Mouse (Mus musculus) layer of hippocampus, adult 6 months (tissue): ENCODE data around the gene Sgsm3. TPM values are rescaled to one million over a fixed set of nuclear protein-coding genes. Genes with fewer than 3 reads are reported as not detected.
A peak's percentile ranks its signal among the peaks of the same experiment; 100 is the strongest.

ENCODE experiments used
- long read RNA-seq, 2 experiments: library from polyadenylated mRNA; unstranded; transcript quantifications; one replicate each; pipeline ENCODE4 v2.0.0; 2019 to 2020
- microRNA-seq: library from miRNA; unstranded; fragments of <30 nt; microRNA quantifications from one replicate; pipeline ENCODE4 v1.2.0, GENCODE M21; 2020
- polyA plus RNA-seq: library from polyadenylated mRNA; unstranded; fragments of <200 nt; fragmentation: Nextera tagmentation; gene quantifications from 2 replicates; pipeline ENCODE4 v1.2.3, GENCODE M21; 2021

The Sgsm3 gene
- 35.6 and 40.3 TPM in 2 replicates for polyA plus RNA-seq
- long read RNA-seq, experiment 1, transcript Sgsm3-208 (22 exons, 2,997 nt): major isoform, 49 of 92 reads
- long read RNA-seq, experiment 1, partial matches to known transcripts: 17 of 92 reads
- long read RNA-seq, experiment 1, other reads (novel, unspliced or antisense): 24 of 92 reads
- long read RNA-seq, experiment 2, transcript Sgsm3-208 (22 exons, 2,997 nt): major isoform, 249 of 352 reads
- long read RNA-seq, experiment 2, partial matches to known transcripts: 21 of 352 reads
- long read RNA-seq, experiment 2, other reads (novel, unspliced or antisense): 82 of 352 reads

DNA sequence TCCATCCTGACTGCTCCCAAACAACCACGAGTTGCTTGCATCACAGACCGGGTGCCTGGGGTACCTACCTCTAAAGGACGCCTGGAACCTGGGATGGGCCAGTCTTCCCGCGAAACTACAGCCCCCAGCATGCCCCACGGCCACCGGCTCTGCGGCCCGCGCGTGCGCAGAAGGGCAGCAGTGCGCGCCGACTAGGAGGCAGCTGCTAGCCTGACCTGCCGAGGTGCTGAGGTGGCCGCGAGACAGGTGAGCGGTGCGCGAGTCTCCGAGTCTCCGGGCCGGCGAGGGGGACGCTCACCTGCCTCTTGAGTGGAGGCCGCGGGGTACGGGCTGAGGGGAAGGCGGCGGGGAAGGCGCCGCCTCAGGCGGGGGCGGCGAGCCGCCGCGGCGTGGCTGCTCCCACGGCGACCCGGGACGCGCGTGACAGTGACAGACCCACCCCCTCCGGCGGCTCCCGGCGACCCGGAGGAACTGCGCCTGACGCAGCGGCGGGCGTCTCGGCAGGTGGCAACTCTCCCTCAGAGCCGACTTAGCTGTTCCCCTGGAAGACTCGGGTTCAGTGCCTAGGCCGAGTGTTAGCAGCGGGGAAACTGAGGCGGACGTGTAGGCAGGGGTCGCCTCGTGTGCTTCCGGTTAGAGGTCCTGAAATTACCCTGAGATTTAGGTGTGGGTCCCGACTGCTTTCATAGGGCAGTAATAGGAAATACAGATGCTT, at the start of gene Sgsm3:
TSS of gene Sgsm3 (plus strand) at position 146 of the 715 bp plus-strand sequence.

DNA sequence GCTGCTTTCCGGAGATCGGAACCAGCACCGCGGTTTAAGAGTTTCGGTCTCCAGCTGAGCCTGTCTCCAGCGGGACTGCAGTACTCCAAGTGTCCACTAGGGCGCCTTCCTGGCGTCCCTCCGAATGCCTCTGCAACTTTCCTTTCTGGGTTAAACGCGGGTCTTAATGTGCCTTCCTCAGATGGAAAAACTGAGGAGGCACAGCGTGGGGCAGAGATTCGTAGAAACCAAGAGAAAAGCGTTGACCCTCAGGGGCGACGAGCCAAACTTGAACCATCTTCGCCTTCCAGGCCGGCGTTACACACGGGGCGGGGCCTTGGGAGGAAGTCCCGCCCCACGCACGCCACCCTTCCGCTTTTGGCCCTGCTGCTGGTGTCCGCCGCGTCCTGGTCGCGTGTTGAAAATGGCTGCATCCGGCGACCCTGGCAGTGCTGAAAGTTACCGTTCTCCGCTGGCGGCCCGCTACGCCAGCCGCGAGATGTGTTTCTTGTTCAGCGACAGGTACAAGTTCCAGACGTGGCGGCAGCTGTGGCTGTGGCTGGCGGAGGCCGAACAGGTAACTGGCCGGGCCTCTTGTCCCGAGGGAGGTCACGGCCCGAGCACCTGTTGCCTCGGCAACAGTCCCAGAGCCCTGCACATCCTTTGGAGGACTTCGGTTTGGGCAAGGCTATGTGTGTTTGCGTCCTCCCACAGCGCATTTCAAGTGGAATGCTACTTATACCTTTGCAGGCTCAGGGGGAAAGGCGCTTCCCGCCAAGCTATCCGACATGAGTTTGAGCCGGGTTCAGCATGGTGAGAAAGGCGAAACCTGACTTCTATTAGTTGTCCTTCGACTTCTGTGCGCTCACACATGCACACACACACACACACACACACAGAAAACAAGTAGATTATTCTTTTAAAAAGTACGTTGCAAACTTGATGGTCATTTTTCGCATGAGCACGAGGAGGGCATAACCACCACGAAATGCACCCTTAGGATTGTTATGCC, 29.1 kb upstream of the Sgsm3 start, which contains the start of gene Adsl:
TSS of gene Adsl (plus strand) at position 346 of the 991 bp plus-strand sequence.

Small RNAs within 50 kb of the gene (microRNA-seq; reads per million reads assigned to microRNA genes)
- gene Mir5113: 13.3 reads per million, percentile 36 among the genes with 10 or more reads in this experiment

Other genes with a start within 250 kb of the Sgsm3 start
- 46.8 and 53.2 TPM in 2 replicates for gene Adsl, start 29.3 kb upstream of the Sgsm3 start, polyA plus RNA-seq
- 25.0 and 43.4 TPM in 2 replicates for gene Mrtfa, start 213.0 kb downstream of the Sgsm3 start, polyA plus RNA-seq